Comparison of ENCODE assay signal across 8 mouse cellular contexts in the genomic region with DNA sequence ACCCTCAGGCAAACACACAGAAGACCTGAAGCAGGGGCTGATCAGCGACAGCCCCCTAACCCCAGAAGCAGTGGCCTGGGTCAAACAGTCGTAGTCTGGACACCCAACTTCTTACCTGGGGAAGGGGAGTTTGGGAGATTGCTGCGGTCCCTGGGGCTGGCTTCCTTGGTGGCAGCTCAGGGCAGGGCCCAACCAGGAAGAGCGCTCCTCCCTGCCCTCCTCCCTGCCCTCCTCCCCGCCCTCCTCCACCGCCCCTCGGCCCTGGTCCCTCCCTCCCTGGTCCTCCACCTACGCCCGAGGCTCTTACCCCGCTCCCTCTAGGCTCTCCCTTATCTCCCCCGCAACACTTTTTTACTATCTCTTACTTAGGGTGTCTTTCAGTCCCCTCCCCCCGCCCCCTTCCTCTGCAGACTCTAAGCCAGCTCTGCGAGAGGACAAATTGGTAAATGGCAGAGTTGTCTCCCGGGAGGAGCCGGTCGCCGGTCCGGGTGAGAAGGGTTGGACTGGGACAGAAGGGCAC. TPM values are rescaled to one million over a fixed set of nuclear protein-coding genes. Genes with fewer than 3 reads are reported as not detected.
A peak's percentile ranks its signal among the peaks of the same experiment; 100 is the strongest.
DNase-seq lines count a peak whose midpoint lies in the region; ATAC-seq and TF ChIP-seq lines count a peak whose summit lies in the region.

No protein-coding gene starts in this region.

- no peaks in the 10 kb centered on the region for H3K4me1 ChIP-seq in ES-Bruce4 (ENCODE audit: control insufficient read depth, insufficient read depth, low read length)
- 0 out of 2 replicates have a peak, but pooled peaks cover 3% of the 10 kb centered on the region for H3K4me1 ChIP-seq in embryonic facial prominence, embryonic 14.5 days (ENCODE audit: control insufficient read depth, insufficient read depth, low read length)
- H3K4me1 ChIP-seq in heart, embryonic 14.5 days (ENCODE audit: control insufficient read depth in 2 of 2, insufficient read depth in 2 of 2, low read length in 2 of 2) = peaks cover 9 to 10% of the 10 kb centered on the region in 2 experiments; a peak in 3 of 4 replicates
- H3K4me1 ChIP-seq in megakaryocyte, embryonic 14.5 days = peaks cover 70% of the 10 kb centered on the region
- H3K4me1 ChIP-seq in stomach, embryonic 14.5 days (ENCODE audit: control insufficient read depth, insufficient read depth, low read length) = 0 out of 2 replicates have a peak, but pooled peaks cover 3% of the 10 kb centered on the region

- peak overlapping the region; percentile 55 for H3K27ac ChIP-seq in ES-Bruce4 (ENCODE audit: insufficient read depth, low read length)
- peak overlapping the region; percentile 72 for H3K27ac ChIP-seq in embryonic facial prominence, embryonic 14.5 days (replicated peaks; ENCODE audit: low read depth, low read length)
- H3K27ac ChIP-seq in heart, embryonic 14.5 days (replicated peaks in 1 of 2; ENCODE audit: control insufficient read depth in 1 of 2, insufficient read depth in 1 of 2, low read depth in 2 of 2, low read length in 2 of 2) = peak overlapping the region; percentile 46 to 53
- H3K27ac ChIP-seq in stomach, embryonic 14.5 days (ENCODE audit: low read length) = peak overlapping the region; percentile 59; the same call in 1 of the 2 replicates

- WGBS in embryonic facial prominence, embryonic 14.5 days = 0% methylated on average over 9 of the region's 18 CpGs
- WGBS in heart, embryonic 14.5 days = 2% methylated on average over 16 of the region's 18 CpGs
- WGBS in stomach, embryonic 14.5 days = 4% methylated on average over 17 of the region's 18 CpGs

- peak overlapping the region; percentile 52 for H3K4me3 ChIP-seq in ES-Bruce4 (ENCODE audit: low read depth, low read length)
- peak overlapping the region; percentile 60 for H3K4me3 ChIP-seq in embryonic facial prominence, embryonic 14.5 days (ENCODE audit: low read depth, low read length)
- H3K4me3 ChIP-seq in heart, embryonic 14.5 days (ENCODE audit: control insufficient read depth in 1 of 2, insufficient read depth in 1 of 2, low read depth in 1 of 2, low read length in 2 of 2) = peak overlapping the region; percentile 63 to 64
- H3K4me3 ChIP-seq in megakaryocyte, embryonic 14.5 days (replicated peaks) = peak overlapping the region; percentile 94
- H3K4me3 ChIP-seq in stomach, embryonic 14.5 days (ENCODE audit: low read depth, low read length) = peak overlapping the region; percentile 50

- peak overlapping the region; percentile 88 for H3K4me2 ChIP-seq in embryonic facial prominence, embryonic 14.5 days (ENCODE audit: low read depth, low read length)
- H3K4me2 ChIP-seq in heart, embryonic 14.5 days (ENCODE audit: low read length) = peak overlapping the region; percentile 93
- H3K4me2 ChIP-seq in stomach, embryonic 14.5 days (replicated peaks; ENCODE audit: low read depth, low read length) = peak overlapping the region; percentile 90

- no peaks in the 10 kb centered on the region for H3K9me3 ChIP-seq in ES-Bruce4 (replicated peaks; ENCODE audit: control insufficient read depth, insufficient read depth, low read length, poor library complexity, severe bottlenecking)
- H3K9me3 ChIP-seq in embryonic facial prominence, embryonic 14.5 days (ENCODE audit: control insufficient read depth, low read length) = no peaks in the 10 kb centered on the region
- no peaks in the 10 kb centered on the region for H3K9me3 ChIP-seq in heart, embryonic 14.5 days (ENCODE audit: control insufficient read depth, low read length)
- no peaks in the 10 kb centered on the region for H3K9me3 ChIP-seq in megakaryocyte, embryonic 14.5 days
- H3K9me3 ChIP-seq in stomach, embryonic 14.5 days (ENCODE audit: control insufficient read depth, low read depth, low read length) = no peaks in the 10 kb centered on the region

- peak overlapping the region; percentile 71 for H3K9ac ChIP-seq in ES-Bruce4 (ENCODE audit: low read depth, poor library complexity, severe bottlenecking)
- peak overlapping the region; percentile 80 for H3K9ac ChIP-seq in embryonic facial prominence, embryonic 14.5 days (ENCODE audit: low read depth, low read length)
- peak overlapping the region; percentile 75 for H3K9ac ChIP-seq in heart, embryonic 14.5 days (ENCODE audit: low read length)
- peak overlapping the region; percentile 45 for H3K9ac ChIP-seq in stomach, embryonic 14.5 days (replicated peaks; ENCODE audit: low read depth, low read length)

- ATAC-seq in embryonic facial prominence, embryonic 14.5 days (ENCODE audit: low read depth) = peak; percentile 66
- ATAC-seq in heart, embryonic 14.5 days (ENCODE audit: insufficient number of reproducible peaks, insufficient read depth, low FRiP score, low read depth) = peak; percentile 65
- peak; percentile 83 for ATAC-seq in stomach, embryonic 14.5 days (ENCODE audit: insufficient number of reproducible peaks, insufficient read depth, low FRiP score, low read depth)

- H3K36me3 ChIP-seq in ES-Bruce4 (ENCODE audit: control insufficient read depth, insufficient read depth, low read length, poor library complexity, severe bottlenecking) = no peaks in the 10 kb centered on the region
- H3K36me3 ChIP-seq in embryonic facial prominence, embryonic 14.5 days (ENCODE audit: control insufficient read depth, insufficient read depth, low read length) = no peaks in the 10 kb centered on the region
- no peaks in the 10 kb centered on the region for H3K36me3 ChIP-seq in heart, embryonic 14.5 days (ENCODE audit: control insufficient read depth, insufficient read depth, low read length)
- peaks cover 40% of the 10 kb centered on the region for H3K36me3 ChIP-seq in megakaryocyte, embryonic 14.5 days (replicated peaks; ENCODE audit: low read length)
- no peaks in the 10 kb centered on the region; the same call in 1 of the 2 replicates for H3K36me3 ChIP-seq in stomach, embryonic 14.5 days (ENCODE audit: control insufficient read depth, insufficient read depth, low read length)

- no peak for TF ChIP-seq POLR2A in ES-Bruce4 (IDR thresholded peaks at IDR 0.05; ENCODE audit: insufficient read depth, low read length)

- TF ChIP-seq CTCF in ES-Bruce4 (IDR thresholded peaks at IDR 0.05; ENCODE audit: low read depth, low read length) = no peak

- H3K27me3 ChIP-seq in ES-Bruce4 (ENCODE audit: control insufficient read depth, insufficient read depth, low read length, poor library complexity, severe bottlenecking) = no peaks in the 10 kb centered on the region
- H3K27me3 ChIP-seq in embryonic facial prominence, embryonic 14.5 days (replicated peaks; ENCODE audit: control insufficient read depth, insufficient read depth, low read length) = no peaks in the 10 kb centered on the region
- peaks cover 8% of the 10 kb centered on the region; the same call in 1 of the 2 replicates for H3K27me3 ChIP-seq in heart, embryonic 14.5 days (ENCODE audit: control insufficient read depth, insufficient read depth, low read length)
- no peaks in the 10 kb centered on the region for H3K27me3 ChIP-seq in megakaryocyte, embryonic 14.5 days (replicated peaks)
- H3K27me3 ChIP-seq in stomach, embryonic 14.5 days (ENCODE audit: control insufficient read depth, insufficient read depth, low read length) = no peaks in the 10 kb centered on the region

- no peak for TF ChIP-seq EP300 in ES-Bruce4 (IDR thresholded peaks at IDR 0.05; ENCODE audit: insufficient read depth, low read depth, low read length)

- DNase-seq in adrenal gland, postnatal 14 days = peak; percentile 74
- peak; percentile 51 for DNase-seq in embryonic facial prominence, embryonic 14.5 days (ENCODE audit: low spot score)
- DNase-seq in kidney, postnatal 14 days = peak; percentile 54
- no peak for DNase-seq in left cerebral cortex, adult 11 months (ENCODE audit: low spot score)

RNA-seq across cellular contexts. Expression of a gene that starts 0.6 kb away (rescaled TPM):
- 21.8 and 25.2 TPM in 2 replicates for polyA plus RNA-seq in ES-Bruce4 (2011; ENCODE audit: insufficient read depth, insufficient read length, low read depth, missing spikeins)
- total RNA-seq in adrenal gland, postnatal 14 days (2021) = 28.5 and 41.5 TPM in 2 replicates
- 16.8 and 19.0 TPM in 2 replicates for polyA plus RNA-seq in embryonic facial prominence, embryonic 14.5 days (2014; fragmentation: Nextera tagmentation; extraction: Ambion mirVana)
- 6.5 and 7.3 TPM in 2 replicates for polyA plus RNA-seq in heart, embryonic 14.5 days (2014; fragmentation: Nextera tagmentation; extraction: Ambion mirVana)
- polyA plus RNA-seq in megakaryocyte, embryonic 14.5 days (2012; ENCODE audit: insufficient read depth, low replicate concordance) = 66.2 and 91.7 TPM in 2 replicates
- 16.1 and 16.6 TPM in 2 replicates for polyA plus RNA-seq in stomach, embryonic 14.5 days (2014; fragmentation: Nextera tagmentation; extraction: Ambion mirVana)

RNA-seq across cellular contexts. Expression of a gene that starts 29.1 kb away (rescaled TPM):
- not detected in 2 replicates for polyA plus RNA-seq in ES-Bruce4 (2011; ENCODE audit: insufficient read depth, insufficient read length, low read depth, missing spikeins)
- total RNA-seq in adrenal gland, postnatal 14 days (2021) = not detected in 2 replicates
- not detected in 2 replicates for polyA plus RNA-seq in embryonic facial prominence, embryonic 14.5 days (2014; fragmentation: Nextera tagmentation; extraction: Ambion mirVana)
- not detected in 2 replicates for polyA plus RNA-seq in heart, embryonic 14.5 days (2014; fragmentation: Nextera tagmentation; extraction: Ambion mirVana)
- not detected in 2 replicates for polyA plus RNA-seq in megakaryocyte, embryonic 14.5 days (2012; ENCODE audit: insufficient read depth, low replicate concordance)
- not detected in 2 replicates for polyA plus RNA-seq in stomach, embryonic 14.5 days (2014; fragmentation: Nextera tagmentation; extraction: Ambion mirVana)

RNA-seq across cellular contexts. Expression of a gene that starts 31.3 kb away (rescaled TPM):
- 16.4 and 18.6 TPM in 2 replicates for polyA plus RNA-seq in ES-Bruce4 (2011; ENCODE audit: insufficient read depth, insufficient read length, low read depth, missing spikeins)
- 53.2 and 54.8 TPM in 2 replicates for total RNA-seq in adrenal gland, postnatal 14 days (2021)
- polyA plus RNA-seq in embryonic facial prominence, embryonic 14.5 days (2014; fragmentation: Nextera tagmentation; extraction: Ambion mirVana) = 32.1 and 34.9 TPM in 2 replicates
- 14.8 and 16.0 TPM in 2 replicates for polyA plus RNA-seq in heart, embryonic 14.5 days (2014; fragmentation: Nextera tagmentation; extraction: Ambion mirVana)
- 129 and 202 TPM in 2 replicates for polyA plus RNA-seq in megakaryocyte, embryonic 14.5 days (2012; ENCODE audit: insufficient read depth, low replicate concordance)
- polyA plus RNA-seq in stomach, embryonic 14.5 days (2014; fragmentation: Nextera tagmentation; extraction: Ambion mirVana) = 24.8 and 27.5 TPM in 2 replicates

RNA-seq across cellular contexts. Expression of a gene that starts 42.5 kb away (rescaled TPM):
- 44.9 and 65.1 TPM in 2 replicates for polyA plus RNA-seq in ES-Bruce4 (2011; ENCODE audit: insufficient read depth, insufficient read length, low read depth, missing spikeins)
- 59.7 and 68.2 TPM in 2 replicates for total RNA-seq in adrenal gland, postnatal 14 days (2021)
- 67.5 and 69.8 TPM in 2 replicates for polyA plus RNA-seq in embryonic facial prominence, embryonic 14.5 days (2014; fragmentation: Nextera tagmentation; extraction: Ambion mirVana)
- 64.5 and 69.4 TPM in 2 replicates for polyA plus RNA-seq in heart, embryonic 14.5 days (2014; fragmentation: Nextera tagmentation; extraction: Ambion mirVana)
- polyA plus RNA-seq in megakaryocyte, embryonic 14.5 days (2012; ENCODE audit: insufficient read depth, low replicate concordance) = 19.0 and 54.3 TPM in 2 replicates
- 75.5 and 77.4 TPM in 2 replicates for polyA plus RNA-seq in stomach, embryonic 14.5 days (2014; fragmentation: Nextera tagmentation; extraction: Ambion mirVana)

RNA-seq across cellular contexts. Expression of a gene that starts 42.6 kb away (rescaled TPM):
- polyA plus RNA-seq in ES-Bruce4 (2011; ENCODE audit: insufficient read depth, insufficient read length, low read depth, missing spikeins) = 1,239 and 1,271 TPM in 2 replicates
- 956 and 1,133 TPM in 2 replicates for total RNA-seq in adrenal gland, postnatal 14 days (2021)
- polyA plus RNA-seq in embryonic facial prominence, embryonic 14.5 days (2014; fragmentation: Nextera tagmentation; extraction: Ambion mirVana) = 870 and 937 TPM in 2 replicates
- polyA plus RNA-seq in heart, embryonic 14.5 days (2014; fragmentation: Nextera tagmentation; extraction: Ambion mirVana) = 562 and 618 TPM in 2 replicates
- 3,425 and 5,919 TPM in 2 replicates for polyA plus RNA-seq in megakaryocyte, embryonic 14.5 days (2012; ENCODE audit: insufficient read depth, low replicate concordance)
- 902 and 945 TPM in 2 replicates for polyA plus RNA-seq in stomach, embryonic 14.5 days (2014; fragmentation: Nextera tagmentation; extraction: Ambion mirVana)
